Mouse (Mus musculus) c-Kit-positive CD71-negative TER-119-negative erythroid progenitor cells, embryonic 14.5 days (primary cell): Measurements from ENCODE around the gene Omt2a.
"Not testable (repeated sequence)": the region's sequence is repeated elsewhere in the genome, so short reads cannot be mapped to it uniquely, and the experiment has no call there.

Experiments used
- DNase-seq: peaks from one replicate; pipeline ENCODE4 v3.0.0-alpha.2; 2013; ENCODE audit warnings: low read depth

Omt2a gene

DNA sequence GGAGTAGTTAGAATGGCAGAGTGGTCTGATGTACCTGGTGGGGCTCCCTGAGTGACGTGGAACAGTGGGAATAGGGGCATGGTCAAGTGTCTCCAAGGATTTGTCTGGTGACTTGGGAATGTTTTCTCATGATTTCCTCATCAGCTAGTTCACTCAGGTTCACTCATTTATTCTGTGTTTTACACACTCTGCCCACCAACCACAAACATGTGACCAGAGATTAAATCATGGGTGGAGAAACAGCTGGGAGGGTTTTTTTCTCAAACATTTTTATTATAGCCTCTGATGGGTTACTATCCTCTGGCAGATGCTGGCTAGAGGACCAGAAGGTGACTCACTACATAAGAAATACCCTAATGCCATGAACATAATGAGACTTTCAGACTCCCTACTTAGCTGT lies 16.4 kb downstream of the Omt2a start:
- no peak for DNase-seq

DNA sequence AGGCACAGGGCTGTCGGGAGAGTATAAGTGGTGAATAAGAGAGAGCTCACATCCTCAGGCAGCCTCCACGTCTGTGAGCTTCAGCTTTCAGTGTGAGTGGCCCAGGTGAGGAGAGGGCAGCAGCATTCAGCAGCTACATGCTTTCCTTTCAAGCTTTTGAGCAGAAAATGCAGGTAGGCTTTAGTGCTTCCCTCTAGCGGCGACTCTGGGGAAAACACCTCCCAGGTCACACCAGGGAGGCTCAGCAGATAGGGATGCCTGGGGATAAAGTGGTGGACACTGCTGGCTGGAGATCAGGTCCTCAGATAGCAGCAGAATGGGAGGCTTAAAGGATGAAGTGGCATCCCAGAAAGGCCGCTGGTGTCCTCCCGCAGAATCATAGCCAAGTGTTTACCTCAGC lies 18.5 kb downstream of the Omt2a start:
- DNase-seq, result peak; percentile 12

DNA sequence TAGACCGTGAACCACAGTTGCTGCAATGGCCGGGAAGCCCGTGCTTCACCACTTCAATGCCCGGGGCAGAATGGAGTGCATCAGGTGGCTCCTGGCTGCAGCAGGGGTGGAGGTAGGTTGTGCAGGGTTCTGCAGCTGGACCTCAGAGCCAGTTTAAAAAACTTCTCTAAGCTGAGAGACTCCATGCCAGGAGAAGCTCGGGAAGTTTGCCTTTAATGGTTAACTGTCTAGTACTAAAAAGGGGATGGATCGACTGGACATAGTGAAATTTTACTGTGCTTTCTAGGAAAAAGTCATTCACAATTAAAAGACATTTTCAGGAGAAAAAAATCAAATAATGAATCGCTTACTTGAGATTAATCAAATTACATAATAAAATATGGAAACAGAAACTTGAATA lies 19.8 kb downstream of the Omt2a start:
- DNase-seq, result not testable (repeated sequence)

- not testable (repeated sequence) for DNase-seq
Measured at GRCm38 (mm10) chr9:78293683-78294082, 20.9 kb downstream of the Omt2a start.

DNA sequence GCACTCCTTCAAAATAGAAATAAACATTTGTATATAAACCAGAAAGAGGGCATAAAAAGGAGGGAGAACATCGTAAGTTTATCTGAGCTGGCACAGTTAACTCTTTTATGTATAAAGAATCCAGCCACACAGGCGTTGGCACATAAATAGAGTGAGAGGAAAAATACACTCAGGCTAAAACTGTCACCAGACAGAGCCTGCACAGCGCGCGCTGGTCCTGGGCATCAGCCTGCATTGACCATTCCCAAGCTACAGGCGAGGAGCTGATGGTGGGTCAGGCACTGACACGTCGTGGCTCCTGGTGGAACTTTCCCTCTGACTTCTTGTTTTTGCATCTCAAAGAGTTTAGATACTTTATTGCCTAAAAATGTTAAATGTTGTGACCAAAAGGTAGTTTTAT lies 22.1 kb downstream of the Omt2a start:
- DNase-seq, result not testable (repeated sequence)

DNA sequence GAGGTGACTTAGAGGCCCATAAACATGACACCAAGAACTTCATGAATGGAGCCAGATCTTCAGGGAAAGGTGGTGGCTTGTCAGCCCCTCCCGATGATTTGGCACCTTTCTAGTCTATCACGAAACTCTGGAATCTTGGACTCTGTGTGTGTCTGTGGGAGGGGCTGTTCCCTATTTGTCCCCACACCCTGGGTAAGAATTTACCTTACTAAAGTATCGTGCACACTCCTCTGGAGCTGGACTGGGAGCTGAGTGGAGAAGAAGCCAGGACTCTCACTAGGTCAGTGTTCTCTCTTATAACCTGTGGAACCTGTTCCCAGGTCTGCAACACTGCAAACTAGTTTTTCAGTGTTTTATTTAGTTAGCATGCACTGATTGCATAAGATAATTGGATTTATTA lies 24.9 kb downstream of the Omt2a start, which contains the start of gene Gm10639:
Gene Gm10639 (plus strand): TSS at position 201 of the 400 bp plus-strand sequence.
- not testable (repeated sequence) for DNase-seq

- DNase-seq, result not testable (repeated sequence)
Measured at GRCm38 (mm10) chr9:78289063-78289462, 25.5 kb downstream of the Omt2a start.

DNA sequence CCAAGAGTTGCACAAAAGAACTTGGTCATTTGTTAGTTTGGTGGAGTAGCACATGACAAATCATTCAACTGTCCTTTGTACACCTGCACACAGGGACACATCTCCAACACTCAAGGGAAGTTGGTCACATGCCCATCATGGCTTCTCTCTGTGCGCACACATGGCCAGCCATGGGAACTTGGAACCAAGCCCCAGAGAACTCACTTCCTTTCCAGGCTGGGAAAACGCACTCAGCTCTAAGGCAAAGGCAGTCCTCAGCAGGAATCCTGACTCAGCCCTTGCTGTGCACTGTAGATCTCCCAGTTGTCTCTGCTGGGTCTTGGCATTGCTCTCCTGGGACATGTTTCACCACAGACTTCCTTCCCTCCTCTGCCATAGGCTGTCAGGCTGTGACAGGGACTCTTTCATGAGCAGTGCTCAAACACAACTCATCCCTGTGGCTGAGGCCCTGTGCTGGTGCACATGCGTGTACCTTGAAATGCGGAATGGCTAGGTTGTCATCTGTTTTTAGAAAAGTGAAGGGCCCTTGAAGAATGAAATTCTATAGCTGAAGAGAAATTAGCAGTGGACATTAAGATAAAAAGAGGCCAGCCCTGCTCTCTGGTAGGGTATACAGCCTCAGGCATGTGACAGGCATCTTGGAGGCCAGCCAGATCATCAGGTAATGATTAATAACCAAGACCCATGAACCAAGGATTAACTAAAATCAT lies 32.4 kb downstream of the Omt2a start:
- DNase-seq, result not testable (repeated sequence)

GRCm38 (mm10) chr9:78270945-78271344 lies 43.7 kb downstream of the Omt2a start:
- not testable (repeated sequence) for DNase-seq
